Mouse (Mus musculus): ENCODE results near the gene Kirrel3.

Gene Kirrel3

GRCm38 (mm10) chr9:34485759-34486431, at the start of gene Kirrel3:
TSS of gene Kirrel3 (plus strand) at chr9:34485894.
- DNase-seq, result peak; percentile 89

- no peak for DNase-seq
Measured at GRCm38 (mm10) chr9:34440721-34441120, 45.0 kb upstream of the Kirrel3 start.

- DNase-seq, result no peak
Measured at GRCm38 (mm10) chr9:34443950-34444349, 41.7 kb upstream of the Kirrel3 start.

- DNase-seq, result no peak
Measured at GRCm38 (mm10) chr9:34446497-34447350, 39.0 kb upstream of the Kirrel3 start.

GRCm38 (mm10) chr9:34447736-34448135, 38.0 kb upstream of the Kirrel3 start:
- DNase-seq, result no peak

GRCm38 (mm10) chr9:34448467-34448866, 37.2 kb upstream of the Kirrel3 start:
- DNase-seq, result no peak

GRCm38 (mm10) chr9:34458189-34458588, 27.5 kb upstream of the Kirrel3 start:
- no peak for DNase-seq

GRCm38 (mm10) chr9:34459968-34460367, 25.7 kb upstream of the Kirrel3 start:
- DNase-seq, result no peak

GRCm38 (mm10) chr9:34463666-34464065, 22.0 kb upstream of the Kirrel3 start:
- DNase-seq, result no peak

GRCm38 (mm10) chr9:34466058-34466457, 19.6 kb upstream of the Kirrel3 start:
- no peak for DNase-seq

- DNase-seq, result no peak
Measured at GRCm38 (mm10) chr9:34469180-34469579, 16.5 kb upstream of the Kirrel3 start.

- no peak for DNase-seq
Measured at GRCm38 (mm10) chr9:34476206-34476605, 9.5 kb upstream of the Kirrel3 start.

GRCm38 (mm10) chr9:34478494-34478893, 7.2 kb upstream of the Kirrel3 start:
- DNase-seq, result no peak

GRCm38 (mm10) chr9:34483236-34483635, 2.5 kb upstream of the Kirrel3 start:
- DNase-seq, result no peak

- no peak for DNase-seq
Measured at GRCm38 (mm10) chr9:34484665-34485064, 1.0 kb upstream of the Kirrel3 start.

GRCm38 (mm10) chr9:34488267-34488666, 2.6 kb downstream of the Kirrel3 start:
- no peak for DNase-seq

GRCm38 (mm10) chr9:34488700-34489315, 3.1 kb downstream of the Kirrel3 start:
- DNase-seq, result peak; percentile 74

GRCm38 (mm10) chr9:34489316-34489710, 3.6 kb downstream of the Kirrel3 start:
- DNase-seq, result no peak

GRCm38 (mm10) chr9:34489760-34490159, 4.1 kb downstream of the Kirrel3 start:
- no peak for DNase-seq

- no peak for DNase-seq
Measured at GRCm38 (mm10) chr9:34492121-34492520, 6.4 kb downstream of the Kirrel3 start.

GRCm38 (mm10) chr9:34493571-34493970, 7.9 kb downstream of the Kirrel3 start:
- DNase-seq, result no peak

GRCm38 (mm10) chr9:34498126-34498525, 12.4 kb downstream of the Kirrel3 start:
- no peak for DNase-seq

GRCm38 (mm10) chr9:34498651-34499050, 13.0 kb downstream of the Kirrel3 start:
- peak; percentile 96 for DNase-seq

- no peak for DNase-seq
Measured at GRCm38 (mm10) chr9:34507164-34507563, 21.5 kb downstream of the Kirrel3 start.

Data from right cerebral cortex, postnatal 4 days (tissue).